Mouse (Mus musculus) heart, embryonic 12.5 days (tissue): ENCODE data around the gene Kcnc4. TPM values are rescaled to one million over a fixed set of nuclear protein-coding genes. Genes with fewer than 3 reads are reported as not detected.

Source experiments
- ATAC-seq: fragments of 200-750 bp; cut with Nextera tagmentation; 2 replicates; pipeline ENCODE4 v1.8.0; 2017; ENCODE audit warnings: moderate TSS enrichment, moderate library complexity; ENCODE audit not compliant: insufficient number of reproducible peaks, low FRiP score
- H3K27ac ChIP-seq: fragments of 300-500 bp; sonication (generic); 2 replicates; pipeline ENCODE4 v1.5.1; 2016; ENCODE audit warnings: mild to moderate bottlenecking, moderate library complexity; ENCODE audit not compliant: poor library complexity, severe bottlenecking
- H3K27me3 ChIP-seq: fragments of 300-500 bp; sonication (generic); replicated peaks from 2 replicates; pipeline ENCODE4 v1.6.1; 2016; ENCODE audit warnings: mild to moderate bottlenecking, moderate library complexity
- H3K36me3 ChIP-seq: fragments of 300-500 bp; sonication (generic); 2 replicates; pipeline ENCODE4 v1.6.1; 2016; ENCODE audit warnings: mild to moderate bottlenecking, moderate library complexity
- H3K4me1 ChIP-seq: fragments of 300-500 bp; sonication (generic); replicated peaks from 2 replicates; pipeline ENCODE4 v1.6.1; 2016; ENCODE audit warnings: mild to moderate bottlenecking
- H3K4me2 ChIP-seq: fragments of 300-500 bp; sonication (generic); 2 replicates; pipeline ENCODE4 v1.6.1; 2016; ENCODE audit warnings: mild to moderate bottlenecking, moderate library complexity
- H3K4me3 ChIP-seq: fragments of 300-500 bp; sonication (generic); 2 replicates; pipeline ENCODE4 v1.5.1; 2016; ENCODE audit warnings: mild to moderate bottlenecking
- H3K9ac ChIP-seq: fragments of 300-500 bp; sonication (generic); 2 replicates; pipeline ENCODE4 v1.6.1; 2016; ENCODE audit warnings: mild to moderate bottlenecking, moderate library complexity
- H3K9me3 ChIP-seq: fragments of 300-500 bp; sonication (generic); replicated peaks from 2 replicates; pipeline ENCODE4 v1.6.1; 2016; ENCODE audit warnings: mild to moderate bottlenecking, moderate library complexity
- WGBS: fragments of 180-500 bp; shearing (Covaris S2); methylation state at CpG from one replicate; pipeline ENCODE4 v1.1.7; 2016; 5-methylcytosine and 5-hydroxymethylcytosine counted together
- polyA plus RNA-seq: library from polyadenylated mRNA; unstranded; fragments of >200 nt; fragmentation: Nextera tagmentation; extraction: Ambion mirVana; gene quantifications from 2 replicates; pipeline ENCODE4 v1.2.1, GENCODE M21; 2016

Gene Kcnc4
- polyA plus RNA-seq, 1 experiment from 2014 or later: 0.15 TPM

DNA sequence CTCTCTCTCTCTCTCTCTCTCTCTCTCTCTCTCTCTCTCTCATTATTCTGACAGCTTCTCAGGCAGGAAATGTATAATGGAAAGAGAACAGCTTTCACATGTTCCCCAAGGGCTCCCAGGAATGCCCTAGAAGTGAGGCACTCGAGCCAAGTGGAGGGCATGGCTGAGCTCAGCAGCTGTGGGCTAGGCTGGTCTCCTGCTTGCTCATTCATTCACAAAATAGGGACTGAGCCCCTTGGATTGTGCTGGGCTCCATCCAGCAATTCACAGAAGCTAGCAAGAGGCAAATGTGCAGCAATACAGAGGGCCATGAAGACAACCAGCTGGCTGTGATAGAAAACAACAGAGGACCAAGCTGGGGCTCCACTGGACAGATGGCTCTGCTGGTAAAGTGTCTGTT lies 28.1 kb downstream of the Kcnc4 start:
- no peaks in the 10 kb centered on the region for H3K9me3 ChIP-seq
- 0 out of 2 replicates have a peak, but pooled peaks cover 4% of the 10 kb centered on the region for H3K4me1 ChIP-seq
- WGBS: 13% methylated on average over 1 of the region's 1 CpGs
- no peak overlapping the region for H3K4me2 ChIP-seq
- H3K27ac ChIP-seq: no peak overlapping the region
- no peak overlapping the region for H3K4me3 ChIP-seq
- peaks cover 11% of the 10 kb centered on the region; the same call in 1 of the 2 replicates for H3K27me3 ChIP-seq
- no peak overlapping the region for H3K9ac ChIP-seq
- ATAC-seq: no peak
- H3K36me3 ChIP-seq: no peaks in the 10 kb centered on the region

- Histone ChIP-seq H3K4me3 (no peak overlapping the region), H3K36me3 (no peaks in the 10 kb centered on the region), H3K4me2 (no peak overlapping the region), H3K4me1 (no peaks in the 10 kb centered on the region), H3K9me3 (no peaks in the 10 kb centered on the region), H3K27ac (no peak overlapping the region), H3K27me3 (no peaks in the 10 kb centered on the region), H3K9ac (no peak overlapping the region)
- ATAC-seq: no peak
- WGBS: 64% methylated on average over 11 of the region's 11 CpGs
Observed at GRCm38 (mm10) chr3:107424258-107425041, 34.9 kb downstream of the Kcnc4 start.

DNA sequence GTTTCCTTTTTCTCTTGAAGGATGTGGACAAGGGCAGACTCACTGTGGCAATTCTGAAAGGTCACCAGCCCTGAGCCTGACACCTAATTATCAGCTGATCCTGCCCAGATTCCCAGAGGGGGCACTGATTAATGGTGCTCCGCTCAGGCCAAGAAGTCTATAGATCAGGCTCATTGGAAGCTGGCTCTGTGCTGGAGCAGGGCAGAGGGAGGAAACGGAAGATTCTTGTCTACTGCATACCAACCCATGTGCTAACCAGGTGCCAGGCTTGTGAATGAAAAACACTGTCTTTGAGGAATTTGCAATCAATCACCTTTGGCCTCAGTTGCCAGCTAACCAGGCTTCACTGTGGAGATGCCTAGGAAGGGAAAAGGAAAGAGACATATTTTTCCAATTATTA lies 39.2 kb downstream of the Kcnc4 start:
- H3K9ac ChIP-seq: no peak overlapping the region
- H3K9me3 ChIP-seq: no peaks in the 10 kb centered on the region
- H3K27ac ChIP-seq: no peak overlapping the region
- H3K4me2 ChIP-seq: no peak overlapping the region
- no peaks in the 10 kb centered on the region for H3K4me1 ChIP-seq
- no peaks in the 10 kb centered on the region for H3K27me3 ChIP-seq
- ATAC-seq: no peak
- WGBS: 34% methylated on average over 2 of the region's 2 CpGs
- H3K36me3 ChIP-seq: no peaks in the 10 kb centered on the region
- H3K4me3 ChIP-seq: no peak overlapping the region

DNA sequence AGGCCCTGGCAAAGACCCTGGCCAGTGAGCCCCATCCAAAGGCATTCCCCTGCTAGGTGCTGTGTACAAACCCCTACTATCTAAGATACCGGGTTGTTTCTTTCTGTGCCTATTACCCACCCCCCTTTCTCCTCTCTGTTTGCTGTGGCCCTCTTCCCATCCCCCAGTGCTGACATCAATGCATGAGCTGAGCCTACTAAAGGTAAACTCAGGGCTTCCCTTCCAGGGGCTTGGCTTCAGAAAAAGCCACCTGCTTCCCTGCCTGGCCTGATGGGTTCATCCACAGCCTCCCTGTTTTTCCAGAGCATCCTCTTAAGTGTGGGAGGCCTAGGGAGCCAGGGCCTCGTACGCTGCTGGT lies 42.1 kb downstream of the Kcnc4 start:
- no peak overlapping the region for H3K4me2 ChIP-seq
- H3K27ac ChIP-seq: no peak overlapping the region
- H3K9me3 ChIP-seq: no peaks in the 10 kb centered on the region
- peaks cover 2% of the 10 kb centered on the region; the same call in 1 of the 2 replicates for H3K4me1 ChIP-seq
- H3K36me3 ChIP-seq: no peaks in the 10 kb centered on the region
- 70% methylated on average over 3 of the region's 3 CpGs for WGBS
- H3K4me3 ChIP-seq: no peak overlapping the region
- peaks cover 6% of the 10 kb centered on the region; the same call in 1 of the 2 replicates for H3K27me3 ChIP-seq
- H3K9ac ChIP-seq: no peak overlapping the region
- no peak for ATAC-seq

DNA sequence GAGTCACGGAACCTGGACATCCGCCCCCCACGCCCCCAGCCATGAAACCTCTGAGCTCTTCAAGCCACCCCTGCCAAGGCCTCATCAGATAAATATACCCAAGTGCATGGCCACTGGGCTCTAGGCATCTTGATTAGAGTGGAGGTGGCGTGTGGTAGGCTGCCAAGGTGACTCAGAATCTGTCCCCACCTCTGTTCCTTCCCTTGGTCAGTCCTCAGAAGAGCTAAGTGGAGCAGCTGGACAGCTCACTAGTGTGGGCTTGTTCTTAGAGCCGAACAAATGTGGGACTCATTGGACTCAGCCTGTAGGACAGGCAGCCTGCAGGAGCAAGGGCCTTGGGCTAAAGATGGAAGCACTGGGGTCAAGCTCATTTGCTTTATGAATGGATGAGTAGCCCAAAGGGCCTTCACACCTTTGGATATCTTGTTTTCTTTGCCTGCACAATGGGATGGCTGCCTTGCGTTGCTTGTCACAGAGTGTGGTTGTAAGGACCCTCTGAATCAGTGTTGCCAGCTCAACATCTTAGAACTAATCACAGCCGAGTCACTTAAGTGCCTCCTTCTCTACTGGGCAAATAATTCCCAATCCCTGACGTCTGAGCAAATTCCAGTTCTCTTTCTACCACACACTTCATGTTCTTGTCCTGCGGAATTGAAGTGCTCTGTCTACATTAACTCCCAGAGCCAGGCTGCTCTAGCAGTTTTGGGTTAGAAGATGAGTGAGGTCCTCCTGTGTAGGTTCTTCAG lies 42.6 kb downstream of the Kcnc4 start:
- WGBS: 78% methylated on average over 9 of the region's 9 CpGs
- no peaks in the 10 kb centered on the region for H3K36me3 ChIP-seq
- no peak overlapping the region for H3K4me2 ChIP-seq
- H3K9me3 ChIP-seq: no peaks in the 10 kb centered on the region
- peaks cover 6% of the 10 kb centered on the region; the same call in 1 of the 2 replicates for H3K27me3 ChIP-seq
- H3K4me3 ChIP-seq: no peak overlapping the region
- H3K27ac ChIP-seq: no peak overlapping the region
- H3K9ac ChIP-seq: no peak overlapping the region
- peaks cover 7% of the 10 kb centered on the region for H3K4me1 ChIP-seq
- ATAC-seq: no peak

DNA sequence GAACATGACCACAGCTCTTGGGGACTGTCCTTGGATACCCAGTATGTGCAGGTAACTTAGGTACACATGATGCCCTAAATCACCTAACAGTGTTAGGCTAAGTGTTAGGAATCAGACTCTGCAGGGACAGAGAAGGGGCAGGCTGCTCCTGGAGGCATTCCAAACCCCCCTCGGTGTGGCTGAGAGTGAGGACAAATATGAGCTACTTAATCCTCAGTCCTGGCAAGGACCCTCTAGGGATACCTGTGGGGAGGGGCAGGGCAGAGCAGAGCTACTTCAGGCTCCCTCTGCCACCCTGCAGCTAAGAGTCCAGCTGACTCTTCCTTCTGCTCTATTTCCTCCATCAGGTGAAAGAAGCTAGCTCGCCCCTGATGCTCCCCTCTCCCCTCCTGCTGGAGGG lies 46.3 kb downstream of the Kcnc4 start:
- Histone ChIP-seq H3K4me1 (peaks cover 15% of the 10 kb centered on the region), H3K4me3 (no peak overlapping the region), H3K9ac (no peak overlapping the region), H3K36me3 (no peaks in the 10 kb centered on the region), H3K27me3 (peaks cover 9% of the 10 kb centered on the region; the same call in 1 of the 2 replicates), H3K9me3 (no peaks in the 10 kb centered on the region), H3K27ac (no peak overlapping the region), H3K4me2 (no peak overlapping the region)
- ATAC-seq: no peak
- 41% methylated on average over 2 of the region's 2 CpGs for WGBS

DNA sequence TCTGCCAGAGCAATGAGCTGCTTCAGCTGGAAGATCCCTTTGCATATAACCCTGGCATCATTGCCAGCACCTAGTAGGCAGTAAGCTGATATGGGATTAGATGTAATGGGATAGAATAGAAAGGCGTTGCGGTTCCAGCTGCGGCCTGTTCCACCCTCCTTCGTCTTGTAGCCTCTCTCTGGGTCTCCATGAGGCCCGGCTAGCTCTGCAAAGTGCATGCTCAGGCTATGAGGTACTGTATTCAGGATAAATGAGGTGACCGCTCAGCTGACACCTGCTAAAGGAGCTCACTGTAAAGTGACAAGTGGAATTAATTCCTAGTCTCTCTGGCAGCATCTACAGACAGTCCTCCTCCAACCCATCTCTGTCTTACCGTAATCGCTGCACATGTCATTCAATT lies 46.8 kb downstream of the Kcnc4 start:
- H3K4me3 ChIP-seq: no peak overlapping the region
- ATAC-seq: no peak
- H3K4me1 ChIP-seq: peaks cover 15% of the 10 kb centered on the region
- no peak overlapping the region for H3K27ac ChIP-seq
- no peak overlapping the region for H3K9ac ChIP-seq
- H3K9me3 ChIP-seq: no peaks in the 10 kb centered on the region
- no peak overlapping the region for H3K4me2 ChIP-seq
- H3K27me3 ChIP-seq: peaks cover 13% of the 10 kb centered on the region; the same call in 1 of the 2 replicates
- H3K36me3 ChIP-seq: no peaks in the 10 kb centered on the region
- WGBS: 74% methylated on average over 8 of the region's 8 CpGs

DNA sequence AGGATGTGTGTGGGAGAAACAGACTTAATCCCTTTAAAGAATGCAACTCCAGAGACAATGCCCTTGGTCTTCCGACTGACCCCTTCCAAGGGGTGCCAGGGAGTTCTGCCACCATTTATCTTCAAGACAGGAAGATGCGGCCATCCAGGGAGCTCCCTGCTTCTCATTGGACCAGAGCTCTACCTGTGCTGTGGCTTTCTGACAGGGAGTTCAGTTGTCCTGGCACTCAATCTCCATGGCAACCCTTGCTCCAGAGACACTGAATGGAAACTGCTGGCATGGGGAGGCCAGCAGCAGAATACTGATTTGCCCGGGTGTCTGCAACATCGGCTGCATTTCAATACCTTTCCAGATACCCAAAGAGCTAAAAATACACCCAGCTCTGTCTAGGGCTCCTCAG lies 47.7 kb downstream of the Kcnc4 start:
- Histone ChIP-seq H3K4me1 (peaks cover 15% of the 10 kb centered on the region), H3K4me3 (no peak overlapping the region), H3K9ac (no peak overlapping the region), H3K27me3 (peaks cover 13% of the 10 kb centered on the region; the same call in 1 of the 2 replicates), H3K4me2 (peak overlapping the region; percentile 8; the same call in 1 of the 2 replicates), H3K27ac (no peak overlapping the region), H3K36me3 (no peaks in the 10 kb centered on the region), H3K9me3 (no peaks in the 10 kb centered on the region)
- WGBS: 31% methylated on average over 4 of the region's 4 CpGs
- no peak for ATAC-seq

DNA sequence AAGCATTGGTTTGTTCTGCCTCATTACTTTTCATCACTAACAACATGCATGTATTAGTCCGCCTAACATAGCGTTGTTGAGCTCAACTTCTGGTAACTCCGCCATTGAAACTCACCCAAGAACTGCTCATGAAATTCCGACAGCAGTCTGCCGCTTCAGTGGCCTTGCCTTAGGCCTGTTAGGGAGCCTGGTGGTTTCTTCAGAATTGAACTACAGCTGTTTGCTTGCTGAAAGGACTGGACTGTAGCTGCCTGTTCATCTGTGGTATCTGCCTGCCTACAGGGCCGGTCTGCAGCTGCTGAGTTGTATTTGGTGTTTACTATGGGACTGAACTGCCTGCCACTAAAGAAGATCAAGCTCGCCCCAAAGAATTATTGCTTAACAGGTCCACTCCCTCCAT lies 58.0 kb downstream of the Kcnc4 start:
- Histone ChIP-seq H3K4me3 (no peak overlapping the region), H3K4me2 (no peak overlapping the region), H3K9me3 (no peaks in the 10 kb centered on the region), H3K27ac (no peak overlapping the region), H3K27me3 (no peaks in the 10 kb centered on the region), H3K36me3 (no peaks in the 10 kb centered on the region), H3K4me1 (no peaks in the 10 kb centered on the region), H3K9ac (no peak overlapping the region)
- WGBS: 89% methylated on average over 7 of the region's 7 CpGs
- no peak for ATAC-seq

DNA sequence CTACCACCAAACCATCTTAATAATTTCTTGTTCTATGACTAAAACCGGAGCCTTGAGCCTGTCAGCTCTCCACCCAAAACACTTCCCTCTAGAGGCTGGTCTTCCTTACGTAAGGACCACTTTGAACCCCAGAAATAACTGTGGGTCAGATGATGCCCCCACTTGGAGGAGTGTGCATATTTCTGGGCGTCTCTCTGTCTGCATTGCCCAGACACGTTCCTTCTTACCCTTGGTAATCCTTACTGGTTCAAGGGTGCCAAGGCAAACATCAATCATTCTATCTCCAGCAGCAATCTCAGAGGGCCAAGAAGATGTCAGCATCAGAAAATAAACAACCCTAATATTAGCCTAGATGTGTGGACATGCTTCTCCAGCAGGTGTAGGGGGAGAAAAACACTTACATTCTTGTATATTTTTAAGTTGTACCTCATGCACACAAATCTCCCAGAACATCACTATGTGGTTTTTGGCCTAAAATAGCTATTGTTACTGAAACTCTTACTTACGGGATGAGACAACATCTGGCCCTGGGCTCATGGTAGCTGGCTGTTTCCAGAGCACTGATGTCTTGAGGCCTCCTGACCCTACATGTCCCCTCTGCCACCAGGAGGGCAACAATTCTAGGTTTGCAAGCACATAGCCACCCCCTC lies 59.2 kb downstream of the Kcnc4 start:
- H3K9me3 ChIP-seq: no peaks in the 10 kb centered on the region
- H3K9ac ChIP-seq: no peak overlapping the region
- H3K36me3 ChIP-seq: no peaks in the 10 kb centered on the region
- no peak overlapping the region for H3K27ac ChIP-seq
- H3K4me2 ChIP-seq: no peak overlapping the region
- H3K4me3 ChIP-seq: no peak overlapping the region
- 67% methylated on average over 5 of the region's 5 CpGs for WGBS
- H3K4me1 ChIP-seq: no peaks in the 10 kb centered on the region
- ATAC-seq: no peak
- no peaks in the 10 kb centered on the region for H3K27me3 ChIP-seq

GRCm38 (mm10) chr3:107391198-107391597 lies 68.2 kb downstream of the Kcnc4 start:
- no peak overlapping the region for H3K27ac ChIP-seq
- no peak for ATAC-seq
- no peaks in the 10 kb centered on the region for H3K9me3 ChIP-seq
- no peak overlapping the region for H3K4me3 ChIP-seq
- H3K36me3 ChIP-seq: no peaks in the 10 kb centered on the region
- H3K4me1 ChIP-seq: peaks cover 7% of the 10 kb centered on the region; the same call in 1 of the 2 replicates
- no peak overlapping the region for H3K9ac ChIP-seq
- 58% methylated on average over 4 of the region's 4 CpGs for WGBS
- no peak overlapping the region for H3K4me2 ChIP-seq
- 0 out of 2 replicates have a peak, but pooled peaks cover 13% of the 10 kb centered on the region for H3K27me3 ChIP-seq
